8 mouse cellular contexts compared by ENCODE assay signal in the genomic region with DNA sequence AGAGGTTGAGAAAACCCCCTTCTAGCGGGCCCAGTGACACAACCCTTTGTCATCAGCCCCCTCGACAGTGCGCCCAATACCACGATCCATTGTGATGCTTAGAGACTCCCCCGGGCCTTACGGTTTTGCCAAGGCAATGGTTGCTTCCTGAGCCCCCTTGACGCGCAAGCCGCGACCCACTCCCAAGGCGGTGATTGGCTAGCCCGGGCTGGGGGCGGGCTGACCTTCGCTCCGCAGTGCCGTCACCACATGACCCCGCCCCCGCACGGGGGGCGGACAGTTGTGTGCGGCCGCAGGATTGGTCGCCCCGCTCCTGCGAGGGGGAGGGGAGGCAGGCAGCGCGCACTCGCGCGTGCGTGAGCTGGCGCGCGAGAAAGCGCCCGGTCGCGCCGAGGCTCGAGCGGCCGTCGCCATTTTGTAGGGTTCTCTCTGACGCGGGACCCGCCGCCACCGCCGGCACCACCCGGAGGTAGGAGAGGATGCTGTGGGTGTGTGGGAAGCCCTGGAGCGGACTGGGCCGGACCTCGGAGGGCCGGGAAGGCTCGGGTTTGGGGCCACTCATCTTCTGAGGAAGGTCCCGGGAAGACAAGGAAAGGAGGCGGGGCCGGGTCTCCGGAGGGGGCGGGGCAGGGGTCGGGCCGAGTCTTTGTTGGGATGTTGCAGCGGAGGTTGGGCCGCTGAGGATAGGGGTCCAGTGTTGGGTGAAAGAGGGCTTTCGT. TPM values are rescaled to one million over a fixed set of nuclear protein-coding genes. Genes with fewer than 3 reads are reported as not detected.
DNase-seq lines count a peak whose midpoint lies in the region; ATAC-seq and TF ChIP-seq lines count a peak whose summit lies in the region.

TSS of gene Rbm4b (plus strand) at position 305 of the 719 bp plus-strand sequence.

- H3K36me3 ChIP-seq in MEL (ENCODE audit: control insufficient read depth in 1 of 2, insufficient read depth in 2 of 2, low read length in 2 of 2): peaks cover 5 to 13% of the 10 kb centered on the region in 2 experiments
- peaks cover 50% of the 10 kb centered on the region for H3K36me3 ChIP-seq in hindbrain, embryonic 10.5 days
- no peaks in the 10 kb centered on the region for H3K36me3 ChIP-seq in lung, postnatal 0 days (ENCODE audit: insufficient read depth, low read length)

- peak within 1 kb of the TSS; percentile 65 for H3K4me2 ChIP-seq in lung, postnatal 0 days (replicated peaks; ENCODE audit: low read depth, low read length)

- H3K9me3 ChIP-seq in MEL (replicated peaks; ENCODE audit: insufficient read depth, low read length): no peaks in the 10 kb centered on the region
- H3K9me3 ChIP-seq in hindbrain, embryonic 10.5 days: no peaks in the 10 kb centered on the region
- H3K9me3 ChIP-seq in lung, postnatal 0 days (ENCODE audit: low read length): no peaks in the 10 kb centered on the region

- no peaks in the 10 kb centered on the region; a peak in 1 of 4 replicates for H3K4me1 ChIP-seq in MEL (ENCODE audit: control insufficient read depth in 1 of 2, insufficient read depth in 2 of 2, low read length in 2 of 2)
- H3K4me1 ChIP-seq in cerebellum, adult 2 months (ENCODE audit: control insufficient read depth, insufficient read depth, low read length): peaks cover 3% of the 10 kb centered on the region; the same call in 1 of the 2 replicates
- H3K4me1 ChIP-seq in hindbrain, embryonic 10.5 days (replicated peaks): peaks cover 34% of the 10 kb centered on the region
- H3K4me1 ChIP-seq in lung, postnatal 0 days (ENCODE audit: insufficient read depth, low read depth, low read length): peaks cover 6% of the 10 kb centered on the region; the same call in 1 of the 2 replicates

- 1% methylated on average over 65 of the region's 65 CpGs for WGBS in cerebellum, adult 2 months
- under 1% methylated on average over 65 of the region's 65 CpGs for WGBS in hindbrain, embryonic 10.5 days
- under 1% methylated on average over 47 of the region's 65 CpGs for WGBS in lung, postnatal 0 days

- DNase-seq in MEL (ENCODE audit: low read depth, low spot score): peak; percentile 97
- DNase-seq in cerebellum, adult 2 months: peak; percentile 96 to 98
- peak; percentile 99 for DNase-seq in forelimb bud, embryonic 11.5 days (ENCODE audit: low read depth, low spot score)
- peak; percentile 99 for DNase-seq in hindbrain, embryonic 10.5 days (ENCODE audit: low spot score)
- peak; percentile 97 for DNase-seq in layer of hippocampus, adult 9-11 months
- peak; percentile 97 for DNase-seq in lung, postnatal 0 days (ENCODE audit: low spot score)
- DNase-seq in ovary, postnatal 14 days (ENCODE audit: low spot score): peak; percentile 94
- DNase-seq in thymus, postnatal 14 days: peak; percentile 99

- peaks cover 9% of the 10 kb centered on the region for H3K79me2 ChIP-seq in MEL (ENCODE audit: control insufficient read depth, insufficient read depth, low read length, poor library complexity)

- peak; percentile 74 to 92 for TF ChIP-seq POLR2A in MEL (IDR thresholded peaks at IDR 0.05; ENCODE audit: control insufficient read depth in 1 of 2, insufficient read depth in 1 of 2, low read depth in 1 of 2, low read length in 2 of 2, poor library complexity in 1 of 2)
- TF ChIP-seq POLR2A in cerebellum, adult 2 months (IDR thresholded peaks at IDR 0.05; ENCODE audit: borderline replicate concordance, insufficient read depth, low read length): peak; percentile 73

- peak within 1 kb of the TSS; percentile 91 for H3K9ac ChIP-seq in MEL (ENCODE audit: control insufficient read depth, low read depth, low read length, poor library complexity, severe bottlenecking)
- H3K9ac ChIP-seq in lung, postnatal 0 days (replicated peaks; ENCODE audit: low read depth): peak within 1 kb of the TSS; percentile 58

- H3K4me3 ChIP-seq in MEL (ENCODE audit: control insufficient read depth in 1 of 2, insufficient read depth in 1 of 2, low read depth in 2 of 2, low read length in 2 of 2): peak within 1 kb of the TSS; percentile 87 to 89
- H3K4me3 ChIP-seq in cerebellum, adult 2 months (replicated peaks; ENCODE audit: insufficient read depth, low read depth, low read length): peak within 1 kb of the TSS; percentile 80
- H3K4me3 ChIP-seq in hindbrain, embryonic 10.5 days: peak within 1 kb of the TSS; percentile 86
- peak within 1 kb of the TSS; percentile 71 for H3K4me3 ChIP-seq in lung, postnatal 0 days (ENCODE audit: low read depth, low read length)

- H3K27me3 ChIP-seq in MEL (ENCODE audit: control insufficient read depth in 1 of 2, insufficient read depth in 2 of 2, low read length in 2 of 2): no peaks in the 10 kb centered on the region
- no peaks in the 10 kb centered on the region for H3K27me3 ChIP-seq in cerebellum, adult 2 months (ENCODE audit: control insufficient read depth, insufficient read depth, low read length)
- no peaks in the 10 kb centered on the region for H3K27me3 ChIP-seq in hindbrain, embryonic 10.5 days (ENCODE audit: insufficient read depth, poor library complexity, severe bottlenecking)
- no peaks in the 10 kb centered on the region for H3K27me3 ChIP-seq in lung, postnatal 0 days (replicated peaks; ENCODE audit: insufficient read depth, low read length)

- TF ChIP-seq EP300 in MEL (IDR thresholded peaks at IDR 0.05; ENCODE audit: low read depth in 1 of 2, low read length in 2 of 2): peak in 1 of 2 experiments; percentile 9; a peak in 1 of 4 replicates
- TF ChIP-seq EP300 in lung, postnatal 0 days (IDR thresholded peaks at IDR 0.05): 0 out of 2 replicates have a peak, but pooled peaks have one; percentile 7

- no peak for TF ChIP-seq RAD21 in MEL (IDR thresholded peaks at IDR 0.05; ENCODE audit: low read depth, low read length)

- no peak for TF ChIP-seq CTCF in MEL (IDR thresholded peaks at IDR 0.05 in 2 of 3, conservative IDR thresholded peaks at IDR 0.05 in 1 of 3; ENCODE audit: control insufficient read depth in 1 of 3, insufficient read depth in 1 of 3, low read depth in 2 of 3, low read length in 3 of 3, poor library complexity in 1 of 3, severe bottlenecking in 1 of 3)
- TF ChIP-seq CTCF in cerebellum, adult 2 months (IDR thresholded peaks at IDR 0.05; ENCODE audit: borderline replicate concordance, insufficient read depth, low read depth, low read length): no peak
- no peak for TF ChIP-seq CTCF in lung, postnatal 0 days (IDR thresholded peaks at IDR 0.05)

- peak; percentile 98 for ATAC-seq in lung, postnatal 0 days

- peak within 1 kb of the TSS; percentile 80 for H3K27ac ChIP-seq in MEL (ENCODE audit: control insufficient read depth, low read depth, low read length)
- H3K27ac ChIP-seq in cerebellum, adult 2 months (ENCODE audit: insufficient read depth, low read length): peak within 1 kb of the TSS; percentile 80
- H3K27ac ChIP-seq in hindbrain, embryonic 10.5 days: peak within 1 kb of the TSS; percentile 99
- peak within 1 kb of the TSS; percentile 71 for H3K27ac ChIP-seq in lung, postnatal 0 days (ENCODE audit: low read length)

TF ChIP-seq in MEL, 35 proteins besides CTCF, POLR2A, EP300 and RAD21 (continues in another document):
- TF ChIP-seq TBP (IDR thresholded peaks at IDR 0.05; ENCODE audit: low read depth, low read length): 0 out of 2 replicates have a peak, but pooled peaks have one; percentile 9
- peak; percentile 82 for TF ChIP-seq USF1 (IDR thresholded peaks at IDR 0.05; ENCODE audit: low read depth, low read length)
- no peak for TF ChIP-seq GABPA (IDR thresholded peaks at IDR 0.05; ENCODE audit: low read depth, low read length)
- TF ChIP-seq ZMIZ1 (IDR thresholded peaks at IDR 0.05; ENCODE audit: low read depth, low read length): peak; percentile 68
- no peak for TF ChIP-seq MEF2A (IDR thresholded peaks at IDR 0.05; ENCODE audit: extremely low read depth, insufficient replicate concordance, low read depth, low read length, poor library complexity, severe bottlenecking)
- no peak for TF ChIP-seq USF2 (IDR thresholded peaks at IDR 0.05; ENCODE audit: borderline replicate concordance in 1 of 2, insufficient read depth in 1 of 2, low read depth in 1 of 2, low read length in 2 of 2)
- peak; percentile 66 for TF ChIP-seq CHD2 (IDR thresholded peaks at IDR 0.05; ENCODE audit: low read length)
- TF ChIP-seq TCF12 (IDR thresholded peaks at IDR 0.05; ENCODE audit: low read depth, low read length): peak; percentile 43; the same call in 1 of the 2 replicates
- no peak; the same call in 1 of the 2 replicates for TF ChIP-seq SMC3 (IDR thresholded peaks at IDR 0.05; ENCODE audit: low read depth, low read length)
- no peak; the same call in 1 of the 2 replicates for TF ChIP-seq ETS1 (IDR thresholded peaks at IDR 0.05; ENCODE audit: low read depth, low read length)
- TF ChIP-seq KAT2A (conservative IDR thresholded peaks at IDR 0.05; ENCODE audit: low read depth, low read length): no peak; the same call in 1 of the 2 replicates
- peak; percentile 37; the same call in 1 of the 2 replicates for TF ChIP-seq E2F4 (IDR thresholded peaks at IDR 0.05; ENCODE audit: borderline replicate concordance, low read depth, low read length)
- TF ChIP-seq POLR2AphosphoS5 (IDR thresholded peaks at IDR 0.05; ENCODE audit: borderline replicate concordance, low read depth, low read length): no peak
- peak; percentile 38; the same call in 1 of the 2 replicates for TF ChIP-seq MYC (IDR thresholded peaks at IDR 0.05; ENCODE audit: low read depth, low read length)
- TF ChIP-seq GATA1 (IDR thresholded peaks at IDR 0.05; ENCODE audit: low read depth, low read length): no peak
- TF ChIP-seq CHD1 (IDR thresholded peaks at IDR 0.05; ENCODE audit: low read depth, low read length): no peak
- TF ChIP-seq SIN3A (IDR thresholded peaks at IDR 0.05; ENCODE audit: low read length): peak; percentile 49; the same call in 1 of the 2 replicates
- TF ChIP-seq TAL1 (IDR thresholded peaks at IDR 0.05; ENCODE audit: low read length): no peak
- peak; percentile 79; the same call in 1 of the 2 replicates for TF ChIP-seq MAZ (IDR thresholded peaks at IDR 0.05; ENCODE audit: low read depth, low read length)
- TF ChIP-seq MXI1 (IDR thresholded peaks at IDR 0.05; ENCODE audit: low read depth, low read length): peak; percentile 61
- TF ChIP-seq POLR2AphosphoS2 (IDR thresholded peaks at IDR 0.05; ENCODE audit: low read length): peak; percentile 98
- peak; percentile 44; the same call in 1 of the 2 replicates for TF ChIP-seq BHLHE40 (IDR thresholded peaks at IDR 0.05; ENCODE audit: borderline replicate concordance, low read depth, low read length)
- TF ChIP-seq MAFK (IDR thresholded peaks at IDR 0.05; ENCODE audit: borderline replicate concordance, low read depth, low read length): no peak

RNA-seq across cellular contexts. Expression of gene Rbm4b, which starts in this region (rescaled TPM):
- 7.0 and 7.4 TPM in 2 replicates for total RNA-seq in MEL (2012; rRNA removed)
- 10 to 100 TPM in 1 of 2 experiments, not detected in 1; 11.1 TPM for polyA plus RNA-seq in MEL (2012; ENCODE audit: insufficient read depth in 1 of 2, insufficient read length in 2 of 2, low read depth in 1 of 2, low replicate concordance in 2 of 2, missing spikeins in 1 of 2)
- polyA plus RNA-seq in cerebellum, adult 2 months (2012; rRNA removed): 29.8 and 30.5 TPM in 2 replicates
- 108 and 124 TPM in 2 replicates for polyA plus RNA-seq in hindbrain, embryonic 10.5 days (2016; fragmentation: Nextera tagmentation; extraction: Ambion mirVana)
- 23.4 and 26.8 TPM in 2 replicates for polyA plus RNA-seq in lung, postnatal 0 days (2015; fragmentation: Nextera tagmentation; extraction: Ambion mirVana)

Comparison
In these comparisons a context has a peak if more than half of its experiments do, and no peak if none do; other contexts are left out.
1. Peak in every context shown above with its lines: DNase-seq, ATAC-seq, H3K4me3 ChIP-seq and H3K27ac ChIP-seq.